ENCODE assay signal across 8 mouse cellular contexts in genomic region chr3:107695948-107696881, GRCm38 (mm10). TPM values are rescaled to one million over a fixed set of nuclear protein-coding genes. Genes with fewer than 3 reads are reported as not detected.
DNase-seq lines count a peak whose midpoint lies in the region; ATAC-seq lines count a peak whose summit lies in the region.

Gene Ahcyl1 (minus strand): TSS chr3:107696560.

- DNase-seq in c-Kit-negative CD71-positive TER-119-positive erythroid progenitor cells, embryonic 14.5 days (ENCODE audit: low read depth, low spot score): peak; percentile 92
- peak; percentile 93 for DNase-seq in fibroblast of lung, adult 2 months (ENCODE audit: low read depth)
- DNase-seq in kidney, postnatal 14 days: peak; percentile 99
- peak; percentile 98 for DNase-seq in liver, embryonic 13.5 days
- peak; percentile 98 for DNase-seq in neural tube, embryonic 10.5 days (ENCODE audit: extremely low spot score, low spot score)

- peak; percentile 96 for ATAC-seq in CD4-positive, CD25-positive, alpha-beta regulatory T cell, adult 4 months
- peak; percentile 99 for ATAC-seq in heart, embryonic 14.5 days (ENCODE audit: insufficient number of reproducible peaks, insufficient read depth, low FRiP score, low read depth)
- ATAC-seq in liver, embryonic 13.5 days (ENCODE audit: low read depth): peak; percentile 96
- peak; percentile 98 for ATAC-seq in stomach, embryonic 16.5 days (ENCODE audit: insufficient read depth, low FRiP score)

- H3K9ac ChIP-seq in heart, embryonic 14.5 days (ENCODE audit: low read length): peak within 1 kb of the TSS; percentile 99
- peak within 1 kb of the TSS; percentile 94 for H3K9ac ChIP-seq in liver, embryonic 13.5 days
- peak within 1 kb of the TSS; percentile 95 for H3K9ac ChIP-seq in stomach, embryonic 16.5 days (ENCODE audit: low read length)

- H3K4me2 ChIP-seq in heart, embryonic 14.5 days (ENCODE audit: low read length): peak within 1 kb of the TSS; percentile 93
- H3K4me2 ChIP-seq in liver, embryonic 13.5 days: peak within 1 kb of the TSS; percentile 81
- H3K4me2 ChIP-seq in stomach, embryonic 16.5 days (ENCODE audit: low read depth, low read length): peak within 1 kb of the TSS; percentile 92

- H3K4me3 ChIP-seq in heart, embryonic 14.5 days (ENCODE audit: control insufficient read depth in 1 of 2, insufficient read depth in 1 of 2, low read depth in 1 of 2, low read length in 2 of 2): peak within 1 kb of the TSS; percentile 91 to 93
- peak within 1 kb of the TSS; percentile 93 for H3K4me3 ChIP-seq in liver, embryonic 13.5 days (replicated peaks)
- H3K4me3 ChIP-seq in stomach, embryonic 16.5 days (replicated peaks; ENCODE audit: low read length): peak within 1 kb of the TSS; percentile 94

- 0 out of 2 replicates have a peak, but pooled peaks cover 3% of the 10 kb centered on the region for H3K27me3 ChIP-seq in heart, embryonic 14.5 days (ENCODE audit: control insufficient read depth, insufficient read depth, low read length)
- H3K27me3 ChIP-seq in liver, embryonic 13.5 days: no peaks in the 10 kb centered on the region
- H3K27me3 ChIP-seq in stomach, embryonic 16.5 days (ENCODE audit: control insufficient read depth, insufficient read depth, low read length): no peaks in the 10 kb centered on the region

- WGBS in heart, embryonic 14.5 days: under 1% methylated on average over 93 of the region's 93 CpGs
- under 1% methylated on average over 74 of the region's 93 CpGs for WGBS in liver, embryonic 13.5 days (ENCODE audit: insufficient replicate concordance)
- WGBS in stomach, embryonic 16.5 days: under 1% methylated on average over 93 of the region's 93 CpGs

- no peaks in the 10 kb centered on the region for H3K9me3 ChIP-seq in heart, embryonic 14.5 days (ENCODE audit: control insufficient read depth, low read length)
- no peaks in the 10 kb centered on the region for H3K9me3 ChIP-seq in liver, embryonic 13.5 days (replicated peaks)
- no peaks in the 10 kb centered on the region for H3K9me3 ChIP-seq in stomach, embryonic 16.5 days (replicated peaks; ENCODE audit: control insufficient read depth, low read length)

- H3K36me3 ChIP-seq in heart, embryonic 14.5 days (ENCODE audit: control insufficient read depth, insufficient read depth, low read length): no peaks in the 10 kb centered on the region
- no peaks in the 10 kb centered on the region for H3K36me3 ChIP-seq in liver, embryonic 13.5 days
- H3K36me3 ChIP-seq in stomach, embryonic 16.5 days (ENCODE audit: control insufficient read depth, insufficient read depth, low read length): no peaks in the 10 kb centered on the region

- H3K4me1 ChIP-seq in heart, embryonic 14.5 days (ENCODE audit: control insufficient read depth in 2 of 2, insufficient read depth in 2 of 2, low read length in 2 of 2): peaks cover 5 to 26% of the 10 kb centered on the region in 2 experiments
- peaks cover 34% of the 10 kb centered on the region for H3K4me1 ChIP-seq in liver, embryonic 13.5 days (replicated peaks)
- peaks cover 18% of the 10 kb centered on the region for H3K4me1 ChIP-seq in stomach, embryonic 16.5 days (ENCODE audit: control insufficient read depth, insufficient read depth, low read length)

- peak within 1 kb of the TSS; percentile 88 for H3K27ac ChIP-seq in heart, embryonic 14.5 days (replicated peaks in 1 of 2; ENCODE audit: control insufficient read depth in 1 of 2, insufficient read depth in 1 of 2, low read depth in 2 of 2, low read length in 2 of 2)
- peak within 1 kb of the TSS; percentile 86 for H3K27ac ChIP-seq in liver, embryonic 13.5 days
- peak within 1 kb of the TSS; percentile 94 for H3K27ac ChIP-seq in stomach, embryonic 16.5 days (ENCODE audit: low read length)

RNA-seq across cellular contexts. Expression of gene Ahcyl1, which starts in this region (rescaled TPM):
- 10 to 100 TPM; 12.1 to 22.1 TPM for polyA plus RNA-seq in CD4-positive, CD25-positive, alpha-beta regulatory T cell, adult 4 months (2017; shearing (Covaris generic))
- 63.7 and 64.4 TPM in 2 replicates for polyA plus RNA-seq in heart, embryonic 14.5 days (2014; fragmentation: Nextera tagmentation; extraction: Ambion mirVana)
- polyA plus RNA-seq in liver, embryonic 13.5 days (2015; fragmentation: Nextera tagmentation; extraction: Ambion mirVana): 28.2 and 32.2 TPM in 2 replicates
- 65.8 and 71.2 TPM in 2 replicates for polyA plus RNA-seq in stomach, embryonic 16.5 days (2015; fragmentation: Nextera tagmentation; extraction: Ambion mirVana)

Comparison
In these comparisons a context has a peak if more than half of its experiments do, and no peak if none do; other contexts are left out.
1. Peak in every context shown above with its lines: DNase-seq, ATAC-seq, H3K4me3 ChIP-seq and H3K27ac ChIP-seq.